Mouse (Mus musculus) midbrain, embryonic 14.5 days (tissue): ENCODE measurements around the gene Nxf1. TPM values are rescaled to one million over a fixed set of nuclear protein-coding genes. Genes with fewer than 3 reads are reported as not detected.
"Not testable (repeated sequence)": the region's sequence is repeated elsewhere in the genome, so short reads cannot be mapped to it uniquely, and the experiment has no call there.

ENCODE experiments used
- ATAC-seq: fragments of 200-750 bp; cut with Nextera tagmentation; 2 replicates; pipeline ENCODE4 v1.8.0; 2017; ENCODE audit warnings: moderate number of reproducible peaks, moderate library complexity; ENCODE audit not compliant: low FRiP score, low TSS enrichment
- DNase-seq: peaks from one replicate; pipeline ENCODE4 v3.0.0-alpha.2; 2015
- H3K27ac ChIP-seq: fragments of 300-500 bp; sonication (generic); replicated peaks from 2 replicates; pipeline ENCODE4 v1.5.1; 2014; ENCODE audit warnings: mild to moderate bottlenecking, low read depth, low read length, moderate library complexity
- H3K27me3 ChIP-seq: fragments of 300-500 bp; sonication (generic); 2 replicates; pipeline ENCODE4 v1.6.1; 2014; ENCODE audit warnings: low read length, control low read depth, mixed read lengths; ENCODE audit not compliant: control insufficient read depth, insufficient read depth
- H3K36me3 ChIP-seq: fragments of 300-500 bp; sonication (generic); 2 replicates; pipeline ENCODE4 v1.6.1; 2014; ENCODE audit warnings: low read length, control low read depth; ENCODE audit not compliant: control insufficient read depth, insufficient read depth
- H3K4me1 ChIP-seq: fragments of 300-500 bp; sonication (generic); 2 replicates; pipeline ENCODE4 v1.6.1; 2014; ENCODE audit warnings: mild to moderate bottlenecking, antibody characterized with exemption, low read length, control low read depth; ENCODE audit not compliant: control insufficient read depth, insufficient read depth
- H3K4me2 ChIP-seq: fragments of 300-500 bp; sonication (generic); 2 replicates; pipeline ENCODE4 v1.6.1; 2014; ENCODE audit warnings: mild to moderate bottlenecking, low read length, moderate library complexity
- H3K4me3 ChIP-seq: fragments of 300-500 bp; sonication (generic); replicated peaks from 2 replicates; pipeline ENCODE4 v1.5.1; 2014; ENCODE audit warnings: low read depth, low read length
- H3K9ac ChIP-seq: fragments of 300-500 bp; sonication (generic); replicated peaks from 2 replicates; pipeline ENCODE4 v1.6.1; 2014; ENCODE audit warnings: mild to moderate bottlenecking, low read length, moderate library complexity
- H3K9me3 ChIP-seq: fragments of 300-500 bp; sonication (generic); 2 replicates; pipeline ENCODE4 v1.6.1; 2016; ENCODE audit warnings: low read length, control low read depth, mixed read lengths; ENCODE audit not compliant: control insufficient read depth
- WGBS: fragments of 180-500 bp; shearing (Covaris S2); extraction: QIAGEN DNeasy Blood & Tissue Kit; methylation state at CpG from one replicate; pipeline ENCODE4 v1.1.7; 2014; 5-methylcytosine and 5-hydroxymethylcytosine counted together
- polyA plus RNA-seq: library from polyadenylated mRNA; unstranded; fragments of >200 nt; fragmentation: Nextera tagmentation; extraction: Ambion mirVana; gene quantifications from 2 replicates; pipeline ENCODE4 v1.2.1, GENCODE M21; 2014

The Nxf1 gene
- polyA plus RNA-seq, 1 experiment from 2014 or later = 171 TPM

GRCm38 (mm10) chr19:8714653-8715481, 42.0 kb upstream of the Nxf1 start:
- no peaks in the 10 kb centered on the region for H3K27me3 ChIP-seq
- no peaks in the 10 kb centered on the region for H3K9me3 ChIP-seq
- H3K36me3 ChIP-seq = peaks cover 12% of the 10 kb centered on the region
- DNase-seq (no peak), ATAC-seq (no peak)
- H3K9ac ChIP-seq = no peak overlapping the region
- 75% methylated on average over 10 of the region's 10 CpGs for WGBS
- H3K4me3 ChIP-seq = no peak overlapping the region
- no peak overlapping the region for H3K27ac ChIP-seq
- no peak overlapping the region for H3K4me2 ChIP-seq
- H3K4me1 ChIP-seq = peaks cover 23% of the 10 kb centered on the region

- Histone ChIP-seq H3K4me2 (no peak overlapping the region), H3K9ac (no peak overlapping the region), H3K36me3 (peaks cover under 1% of the 10 kb centered on the region; the same call in 1 of the 2 replicates), H3K27me3 (no peaks in the 10 kb centered on the region), H3K9me3 (no peaks in the 10 kb centered on the region), H3K4me3 (no peak overlapping the region), H3K27ac (no peak overlapping the region), H3K4me1 (peaks cover 22% of the 10 kb centered on the region)
- ATAC-seq (no peak), DNase-seq (no peak)
- WGBS = 64% methylated on average over 10 of the region's 10 CpGs
Measured at GRCm38 (mm10) chr19:8715868-8716766, 40.8 kb upstream of the Nxf1 start.

GRCm38 (mm10) chr19:8716767-8717475, 40.0 kb upstream of the Nxf1 start:
- WGBS = 71% methylated on average over 8 of the region's 10 CpGs
- Histone ChIP-seq H3K36me3 (no peaks in the 10 kb centered on the region), H3K9me3 (no peaks in the 10 kb centered on the region), H3K27ac (no peak overlapping the region), H3K4me1 (peaks cover 22% of the 10 kb centered on the region), H3K27me3 (no peaks in the 10 kb centered on the region), H3K4me2 (no peak overlapping the region), H3K9ac (no peak overlapping the region), H3K4me3 (no peak overlapping the region)
- DNase-seq (no peak), ATAC-seq (no peak)

- Histone ChIP-seq H3K36me3 (no peaks in the 10 kb centered on the region), H3K9me3 (no peaks in the 10 kb centered on the region), H3K9ac (no peak overlapping the region), H3K27me3 (no peaks in the 10 kb centered on the region), H3K4me2 (no peak overlapping the region), H3K4me3 (no peak overlapping the region), H3K27ac (no peak overlapping the region), H3K4me1 (peaks cover 19% of the 10 kb centered on the region)
- DNase-seq (peak; percentile 75), ATAC-seq (no peak)
- WGBS = 70% methylated on average over 3 of the region's 3 CpGs
Measured at GRCm38 (mm10) chr19:8718357-8718756, 38.5 kb upstream of the Nxf1 start.

- not testable (repeated sequence) for H3K9me3 ChIP-seq, H3K9ac ChIP-seq, H3K4me2 ChIP-seq, ATAC-seq, H3K27ac ChIP-seq, H3K36me3 ChIP-seq, H3K4me3 ChIP-seq, H3K27me3 ChIP-seq, DNase-seq
- peaks cover 18% of the 10 kb centered on the region for H3K4me1 ChIP-seq
Measured at GRCm38 (mm10) chr19:8719037-8719436, 37.8 kb upstream of the Nxf1 start.

GRCm38 (mm10) chr19:8721378-8721777, 35.5 kb upstream of the Nxf1 start:
- Histone ChIP-seq H3K36me3 (peaks cover 21% of the 10 kb centered on the region), H3K27me3 (no peaks in the 10 kb centered on the region), H3K9ac (no peak overlapping the region), H3K4me1 (peaks cover 33% of the 10 kb centered on the region), H3K4me2 (peak overlapping the region; percentile 84; the same call in 1 of the 2 replicates), H3K9me3 (no peaks in the 10 kb centered on the region), H3K27ac (no peak overlapping the region), H3K4me3 (no peak overlapping the region)
- DNase-seq (no peak), ATAC-seq (no peak)
- 89% methylated on average over 1 of the region's 1 CpGs for WGBS

- no peak for DNase-seq
- ATAC-seq = no peak
- peaks cover 27% of the 10 kb centered on the region for H3K36me3 ChIP-seq
- H3K9ac ChIP-seq = peak overlapping the region; percentile 92
- peak overlapping the region; percentile 84 for H3K4me2 ChIP-seq
- H3K4me3 ChIP-seq = peak overlapping the region; percentile 56
- H3K27me3 ChIP-seq = no peaks in the 10 kb centered on the region
- H3K9me3 ChIP-seq = no peaks in the 10 kb centered on the region
- peak overlapping the region; percentile 95; the same call in 1 of the 2 replicates for H3K27ac ChIP-seq
- H3K4me1 ChIP-seq = peaks cover 33% of the 10 kb centered on the region
- 62% methylated on average over 4 of the region's 4 CpGs for WGBS
Measured at GRCm38 (mm10) chr19:8722021-8722420, 34.9 kb upstream of the Nxf1 start.

- Histone ChIP-seq H3K27me3 (no peaks in the 10 kb centered on the region), H3K9ac (peak overlapping the region; percentile 92), H3K36me3 (peaks cover 28% of the 10 kb centered on the region), H3K27ac (peak overlapping the region; percentile 95), H3K4me2 (peak overlapping the region; percentile 84), H3K4me1 (peaks cover 33% of the 10 kb centered on the region), H3K4me3 (peak overlapping the region; percentile 56), H3K9me3 (no peaks in the 10 kb centered on the region)
- WGBS = 2% methylated on average over 5 of the region's 5 CpGs
- ATAC-seq (0 out of 2 replicates have a peak, but pooled peaks have one; percentile 0), DNase-seq (no peak)
Measured at GRCm38 (mm10) chr19:8722559-8722906, 34.3 kb upstream of the Nxf1 start.
